Mouse (Mus musculus) intestine, embryonic 16.5 days (tissue): ENCODE data around the gene Cd300ld. TPM values are rescaled to one million over a fixed set of nuclear protein-coding genes. Genes with fewer than 3 reads are reported as not detected.

Experiments used
- ATAC-seq: fragments of 200-750 bp; cut with Nextera tagmentation; 2 replicates; pipeline ENCODE4 v1.8.0; 2017; ENCODE audit warnings: moderate TSS enrichment, moderate library complexity
- H3K27ac ChIP-seq: fragments of 300-500 bp; sonication (generic); 2 replicates; pipeline ENCODE4 v1.5.1; 2014; ENCODE audit warnings: mild to moderate bottlenecking, low read length
- H3K27me3 ChIP-seq: fragments of 300-500 bp; sonication (generic); replicated peaks from 2 replicates; pipeline ENCODE4 v1.6.1; 2014; ENCODE audit warnings: low read length, control low read depth, mixed read lengths; ENCODE audit not compliant: control insufficient read depth, insufficient read depth
- H3K36me3 ChIP-seq: fragments of 300-500 bp; sonication (generic); 2 replicates; pipeline ENCODE4 v1.6.1; 2014; ENCODE audit warnings: low read length, control low read depth; ENCODE audit not compliant: control insufficient read depth, insufficient read depth
- H3K4me1 ChIP-seq: fragments of 300-500 bp; sonication (generic); 2 replicates; pipeline ENCODE4 v1.6.1; 2014; ENCODE audit warnings: low read length, control low read depth, mixed read lengths; ENCODE audit not compliant: control insufficient read depth, insufficient read depth
- H3K4me2 ChIP-seq: fragments of 300-500 bp; sonication (generic); 2 replicates; pipeline ENCODE4 v1.6.1; 2014; ENCODE audit warnings: low read depth, low read length, control low read depth
- H3K4me3 ChIP-seq: fragments of 300-500 bp; sonication (generic); 2 replicates; pipeline ENCODE4 v1.5.1; 2014; ENCODE audit warnings: mild to moderate bottlenecking, low read length
- H3K9ac ChIP-seq: fragments of 300-500 bp; sonication (generic); 2 replicates; pipeline ENCODE4 v1.6.1; 2014; ENCODE audit warnings: low read depth, low read length
- H3K9me3 ChIP-seq: fragments of 300-500 bp; sonication (generic); 2 replicates; pipeline ENCODE4 v1.6.1; 2016; ENCODE audit warnings: low read length, control low read depth; ENCODE audit not compliant: control insufficient read depth
- WGBS: fragments of 180-500 bp; shearing (Covaris S2); extraction: QIAGEN DNeasy Blood & Tissue Kit; methylation state at CpG from one replicate; pipeline ENCODE4 v1.1.7; 2014; 5-methylcytosine and 5-hydroxymethylcytosine counted together
- polyA plus RNA-seq: library from polyadenylated mRNA; unstranded; fragments of >200 nt; fragmentation: Nextera tagmentation; extraction: Ambion mirVana; gene quantifications from 2 replicates; pipeline ENCODE4 v1.2.1, GENCODE M21; 2015

Gene Cd300ld
- polyA plus RNA-seq, 1 experiment from 2014 or later, result 0.22 TPM

- H3K9me3 ChIP-seq, result no peaks in the 10 kb centered on the region
- no peak overlapping the region for H3K4me3 ChIP-seq
- H3K27ac ChIP-seq, result no peak overlapping the region
- H3K4me2 ChIP-seq, result no peak overlapping the region
- H3K9ac ChIP-seq, result no peak overlapping the region
- no peaks in the 10 kb centered on the region for H3K36me3 ChIP-seq
- no peaks in the 10 kb centered on the region for H3K27me3 ChIP-seq
- WGBS, result 56% methylated on average over 3 of the region's 3 CpGs
- ATAC-seq, result no peak
- no peaks in the 10 kb centered on the region for H3K4me1 ChIP-seq
Measured at GRCm38 (mm10) chr11:114965182-114965828, 24.4 kb downstream of the Cd300ld start.

- 84% methylated on average over 1 of the region's 1 CpGs for WGBS
- Histone ChIP-seq H3K27ac (no peak overlapping the region), H3K9ac (no peak overlapping the region), H3K4me2 (no peak overlapping the region), H3K4me3 (no peak overlapping the region), H3K36me3 (no peaks in the 10 kb centered on the region), H3K9me3 (no peaks in the 10 kb centered on the region), H3K4me1 (no peaks in the 10 kb centered on the region), H3K27me3 (no peaks in the 10 kb centered on the region)
- no peak for ATAC-seq
Measured at GRCm38 (mm10) chr11:114960369-114960768, 29.4 kb downstream of the Cd300ld start.

GRCm38 (mm10) chr11:114934144-114934543, 55.6 kb downstream of the Cd300ld start, which contains the start of gene Cd300lb:
TSS of gene Cd300lb (minus strand) at chr11:114934386.
- H3K36me3 ChIP-seq, result no peaks in the 10 kb centered on the region
- no peak for ATAC-seq
- no peak within 1 kb of the TSS for H3K9ac ChIP-seq
- H3K4me3 ChIP-seq, result no peak within 1 kb of the TSS
- H3K27me3 ChIP-seq, result no peaks in the 10 kb centered on the region
- H3K27ac ChIP-seq, result no peak within 1 kb of the TSS
- H3K9me3 ChIP-seq, result no peaks in the 10 kb centered on the region
- no peaks in the 10 kb centered on the region for H3K4me1 ChIP-seq
- H3K4me2 ChIP-seq, result no peak within 1 kb of the TSS
- WGBS, result 37% methylated on average over 6 of the region's 6 CpGs

- no peaks in the 10 kb centered on the region for H3K4me1 ChIP-seq
- no peak for ATAC-seq
- no peaks in the 10 kb centered on the region for H3K36me3 ChIP-seq
- no peak overlapping the region for H3K9ac ChIP-seq
- H3K9me3 ChIP-seq, result no peaks in the 10 kb centered on the region
- H3K4me3 ChIP-seq, result no peak overlapping the region
- no peak overlapping the region for H3K4me2 ChIP-seq
- no peak overlapping the region for H3K27ac ChIP-seq
- WGBS, result 65% methylated on average over 4 of the region's 4 CpGs
- no peaks in the 10 kb centered on the region for H3K27me3 ChIP-seq
Measured at GRCm38 (mm10) chr11:114933591-114933990, 56.1 kb downstream of the Cd300ld start.

Other genes with a start within 250 kb of the Cd300ld start
- gene Kif19a, start 224.5 kb downstream of the Cd300ld start, polyA plus RNA-seq, result 0.15 and 0.51 TPM in 2 replicates
- 0.71 and 0.87 TPM in 2 replicates for gene Btbd17, start 194.0 kb downstream of the Cd300ld start, polyA plus RNA-seq
- 0.20 and 0.43 TPM in 2 replicates for gene Gpr142, start 191.0 kb downstream of the Cd300ld start, polyA plus RNA-seq
- 10.5 and 10.9 TPM in 2 replicates for gene Gprc5c, start 138.8 kb downstream of the Cd300ld start, polyA plus RNA-seq
- gene Cd300a, start 99.9 kb downstream of the Cd300ld start, polyA plus RNA-seq, result 2.5 and 2.6 TPM in 2 replicates
- gene Cd300lb, start 55.5 kb downstream of the Cd300ld start, polyA plus RNA-seq, result 0.23 and 0.33 TPM in 2 replicates
- not detected in 2 replicates for gene Cd300c, start 20.8 kb downstream of the Cd300ld start, polyA plus RNA-seq
- 2.2 and 3.5 TPM in 2 replicates for gene Cd300c2, start 12.0 kb upstream of the Cd300ld start, polyA plus RNA-seq
- gene Cd300ld2, start 26.3 kb upstream of the Cd300ld start, polyA plus RNA-seq, result not detected in 2 replicates
- not detected in 2 replicates for gene Cd300ld4, start 37.1 kb upstream of the Cd300ld start, polyA plus RNA-seq
- gene Cd300ld5, start 47.8 kb upstream of the Cd300ld start, polyA plus RNA-seq, result not detected in 2 replicates
- gene Cd300ld3, start 58.5 kb upstream of the Cd300ld start, polyA plus RNA-seq, result not detected in 2 replicates
- gene Cd300e, start 72.3 kb upstream of the Cd300ld start, polyA plus RNA-seq, result 0.12 and 0.42 TPM in 2 replicates
- 4.0 and 4.2 TPM in 2 replicates for gene Rab37, start 101.5 kb upstream of the Cd300ld start, polyA plus RNA-seq
- 1.2 and 1.6 TPM in 2 replicates for gene Cd300lf, start 144.1 kb upstream of the Cd300ld start, polyA plus RNA-seq
- 380 and 424 TPM in 2 replicates for gene Slc9a3r1, start 173.4 kb upstream of the Cd300ld start, polyA plus RNA-seq
- 11.6 and 13.2 TPM in 2 replicates for gene Tmem104, start 197.6 kb upstream of the Cd300ld start, polyA plus RNA-seq
- 24.9 and 26.5 TPM in 2 replicates for gene Nat9, start 197.9 kb upstream of the Cd300ld start, polyA plus RNA-seq